Mouse (Mus musculus): Measurements from ENCODE around the gene Pdgfa.

Gene Pdgfa

DNA sequence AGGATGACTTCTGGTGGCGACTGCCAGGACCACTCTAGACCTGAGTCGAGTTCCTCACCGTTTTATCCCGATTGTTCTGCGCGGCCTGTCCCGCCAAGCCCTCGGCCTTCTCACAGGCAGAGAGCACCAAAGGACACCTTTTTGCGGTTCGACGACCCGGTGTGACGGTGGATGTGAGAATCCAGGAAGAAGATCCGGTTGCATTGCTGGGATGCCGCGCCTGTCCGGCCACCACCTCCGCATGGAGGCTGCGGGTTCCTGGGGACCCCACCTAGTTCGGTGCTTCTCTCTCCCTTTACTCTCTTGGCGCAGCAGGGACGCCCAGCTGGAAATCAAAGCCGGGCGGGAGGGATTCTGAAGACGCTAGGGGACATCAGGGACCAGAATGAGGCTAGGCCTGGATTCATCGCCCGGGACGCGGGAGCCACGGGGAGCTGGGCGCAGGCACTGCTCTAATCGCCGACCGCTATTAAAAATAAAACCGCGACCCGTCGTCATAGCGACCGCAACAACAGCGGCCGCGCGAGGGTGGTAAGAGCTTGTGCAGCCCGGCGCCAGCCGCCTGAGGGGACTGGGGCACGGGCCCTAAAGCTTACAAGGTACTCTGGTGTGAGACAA is at the start of gene Pdgfa:
Gene Pdgfa, minus strand, starts transcription at position 200 of the 618 bp plus-strand sequence.
- DNase-seq (ENCODE audit: low read depth), result no peak

DNA sequence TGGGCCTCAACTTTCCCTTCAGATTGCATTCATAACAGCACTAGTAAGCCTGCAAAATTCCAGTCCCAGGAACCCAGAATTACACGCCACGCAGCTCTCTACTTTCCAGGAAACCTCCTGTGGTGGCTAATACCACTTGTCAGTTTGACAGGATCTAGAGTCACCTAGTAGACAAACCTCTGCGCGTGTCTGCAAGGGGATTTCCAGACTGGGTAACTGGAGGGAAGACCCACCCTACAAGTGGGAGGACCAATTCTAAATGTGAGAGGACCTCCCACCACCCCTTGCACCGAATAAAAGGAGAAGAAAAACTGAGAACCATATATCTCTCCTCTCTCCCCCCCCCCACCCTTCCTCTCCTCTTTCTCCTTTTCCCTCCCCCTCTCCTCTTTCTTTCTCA is 49.5 kb upstream of the Pdgfa start:
- no peak for DNase-seq (ENCODE audit: low read depth)

GRCm38 (mm10) chr5:139043546-139043945 is 46.4 kb upstream of the Pdgfa start:
- no peak for DNase-seq (ENCODE audit: low read depth)

- no peak for DNase-seq (ENCODE audit: low read depth)
These were observed 45.1 kb upstream of the Pdgfa start for GRCm38 (mm10) chr5:139042299-139042698.

DNA sequence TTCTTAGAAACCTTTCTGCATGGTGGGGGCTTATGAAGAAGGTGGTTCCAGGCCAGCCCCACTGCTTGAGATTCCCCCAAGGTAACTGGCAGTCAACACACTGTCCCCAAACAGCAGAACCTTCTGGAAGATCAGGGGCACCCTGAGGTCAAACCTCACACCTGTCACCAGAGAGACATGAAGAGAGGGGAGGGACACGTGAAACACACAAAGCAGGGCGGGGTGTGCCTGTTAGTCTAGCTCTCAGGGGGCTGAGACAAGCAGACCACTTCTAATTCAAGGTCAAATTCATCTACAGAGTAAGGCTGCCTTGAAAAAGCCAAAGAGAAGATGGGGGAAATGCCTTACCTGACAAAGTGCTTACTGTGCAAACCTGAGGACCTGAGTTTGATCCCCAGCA is 38.0 kb upstream of the Pdgfa start:
- no peak for DNase-seq (ENCODE audit: low read depth)

- DNase-seq (ENCODE audit: low read depth), result no peak
These were observed 37.6 kb upstream of the Pdgfa start for GRCm38 (mm10) chr5:139034746-139035145.

- peak; percentile 11 for DNase-seq (ENCODE audit: low read depth)
These were observed 36.5 kb upstream of the Pdgfa start for GRCm38 (mm10) chr5:139033406-139034317.

DNA sequence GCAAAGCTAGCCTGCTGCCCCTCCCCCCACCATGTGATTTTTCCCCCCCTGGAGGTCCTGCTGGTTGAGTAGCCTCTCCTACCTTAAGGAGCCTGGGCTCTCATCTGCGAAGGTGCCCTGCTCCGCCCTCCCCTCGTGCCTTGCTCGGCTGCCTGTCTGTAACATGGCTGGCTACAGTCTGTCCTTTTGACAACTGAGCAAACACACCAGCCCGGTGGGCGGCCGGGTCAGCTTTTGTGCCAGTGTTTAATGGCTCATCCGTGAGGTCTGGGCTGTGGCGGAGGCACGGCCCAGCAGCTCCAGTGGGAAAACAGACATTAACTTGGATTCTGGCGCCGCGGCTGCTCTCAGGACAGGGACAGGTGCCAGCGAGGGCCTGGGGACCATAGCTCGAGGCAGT is 30.4 kb upstream of the Pdgfa start:
- no peak for DNase-seq (ENCODE audit: low read depth)

- no peak for DNase-seq (ENCODE audit: low read depth)
These were observed 27.4 kb upstream of the Pdgfa start for GRCm38 (mm10) chr5:139024351-139025105.

GRCm38 (mm10) chr5:139020595-139020994 is 23.4 kb upstream of the Pdgfa start:
- no peak for DNase-seq (ENCODE audit: low read depth)

- DNase-seq (ENCODE audit: low read depth), result peak; percentile 42
These were observed 20.4 kb upstream of the Pdgfa start for GRCm38 (mm10) chr5:139017371-139018124.

DNA sequence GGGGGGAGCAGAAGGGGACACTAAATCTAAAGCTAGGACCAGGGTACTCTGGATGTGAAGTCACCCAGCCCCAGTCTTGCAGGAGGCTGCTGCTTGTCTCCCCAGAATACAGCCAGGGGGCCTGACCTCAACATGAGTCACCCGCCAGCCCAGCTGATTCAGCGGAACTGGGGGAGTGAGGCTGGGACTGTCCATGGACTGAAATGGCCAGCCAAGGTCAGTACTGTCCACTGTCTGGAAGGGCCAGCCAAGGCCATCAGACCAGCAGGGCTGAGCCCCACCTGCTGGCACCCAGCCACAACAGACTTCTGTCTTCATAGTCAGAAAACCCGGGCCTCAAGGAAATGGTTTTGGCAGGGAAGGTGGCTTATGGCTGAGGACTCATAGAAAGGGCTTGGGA is 17.9 kb upstream of the Pdgfa start:
- peak; percentile 72 for DNase-seq (ENCODE audit: low read depth)

GRCm38 (mm10) chr5:139010649-139011048 is 13.5 kb upstream of the Pdgfa start:
- peak; percentile 28 for DNase-seq (ENCODE audit: low read depth)

GRCm38 (mm10) chr5:139007141-139007775 is 10.1 kb upstream of the Pdgfa start:
- no peak for DNase-seq (ENCODE audit: low read depth)

GRCm38 (mm10) chr5:139004588-139004987 is 7.4 kb upstream of the Pdgfa start:
- DNase-seq (ENCODE audit: low read depth), result no peak

DNA sequence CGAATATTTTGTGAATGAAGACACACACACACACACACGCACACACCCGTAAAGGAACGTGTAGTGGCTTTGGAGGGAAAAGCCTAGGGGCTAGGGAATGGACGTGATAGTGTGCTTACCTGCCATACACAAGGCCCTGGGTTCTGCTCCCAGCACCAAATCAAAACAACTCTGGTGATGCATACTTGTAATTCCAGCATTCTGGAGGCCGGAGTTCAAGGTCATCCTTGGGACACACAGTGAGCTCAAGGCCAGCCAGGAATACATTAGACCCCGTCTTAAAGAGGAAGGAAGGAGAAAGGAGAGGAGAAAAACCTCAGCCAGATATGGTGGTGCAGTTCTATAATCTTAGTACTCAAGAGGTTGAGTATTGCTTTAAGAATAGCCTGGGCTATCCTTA is 2.5 kb upstream of the Pdgfa start:
- DNase-seq (ENCODE audit: low read depth), result no peak

GRCm38 (mm10) chr5:138997936-138998580 is 888 bp upstream of the Pdgfa start:
- no peak for DNase-seq (ENCODE audit: low read depth)

GRCm38 (mm10) chr5:138996322-138997073 is 672 bp downstream of the Pdgfa start:
- no peak for DNase-seq (ENCODE audit: low read depth)

DNA sequence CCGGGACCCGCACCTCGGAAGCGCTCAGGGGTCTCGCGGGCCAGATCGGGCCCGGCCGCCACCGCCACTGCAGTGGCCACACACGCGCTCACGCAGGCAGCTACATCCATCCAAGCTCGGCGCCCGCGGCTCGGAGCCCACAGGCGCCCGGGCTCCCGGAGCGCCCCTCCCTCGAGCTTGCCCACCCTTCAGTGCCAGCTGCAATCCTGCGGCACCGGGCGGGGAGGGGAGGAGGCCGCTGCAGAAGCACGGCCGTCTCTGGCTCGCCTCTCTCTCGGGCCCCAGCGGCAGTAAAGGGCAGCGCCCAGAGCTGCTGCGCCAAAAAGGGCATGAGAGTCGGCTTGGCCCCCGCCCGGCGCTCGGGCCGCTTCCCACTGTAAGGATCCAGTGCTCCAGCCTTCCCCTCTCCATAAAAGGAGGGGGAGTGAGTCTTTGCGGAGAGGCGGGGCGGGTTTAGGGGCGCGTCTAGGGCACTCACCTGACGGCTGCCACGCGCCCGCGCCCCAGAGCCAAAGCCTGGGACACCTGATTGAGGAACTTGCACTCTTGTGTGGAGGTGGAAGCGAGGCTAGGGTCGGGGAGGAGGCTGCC is 1.4 kb downstream of the Pdgfa start:
- peak; percentile 87 for DNase-seq (ENCODE audit: low read depth)

Measured in NIH3T3 (cell line).